Mouse (Mus musculus): ENCODE data around the gene Dcpp2. TPM values are rescaled to one million over a fixed set of nuclear protein-coding genes. Genes with fewer than 3 reads are reported as not detected.
"Not testable (repeated sequence)": the region's sequence is repeated elsewhere in the genome, so short reads cannot be mapped to it uniquely, and the experiment has no call there.

Gene Dcpp2
- polyA plus RNA-seq (2015; fragmentation: Nextera tagmentation; extraction: Ambion mirVana), result not detected in 2 replicates

- H3K27me3 ChIP-seq; H3K4me1 ChIP-seq (replicated peaks); H3K36me3 ChIP-seq; H3K9ac ChIP-seq; H3K4me3 ChIP-seq; H3K9me3 ChIP-seq; ATAC-seq (ENCODE audit: low FRiP score, low read depth); H3K4me2 ChIP-seq; H3K27ac ChIP-seq (replicated peaks): not testable (repeated sequence)
- WGBS, result 75% methylated on average over 4 of the region's 4 CpGs
Measured at GRCm38 (mm10) chr17:23880576-23880975, at the start of gene Dcpp2, which contains the start of gene Dcpp1. TSS of gene Dcpp2 (plus strand) at chr17:23880880. TSS of gene Dcpp1 (plus strand) at chr17:23880876.

- H3K9ac ChIP-seq, result no peak overlapping the region
- ATAC-seq (ENCODE audit: low FRiP score, low read depth), result no peak
- peaks cover 14% of the 10 kb centered on the region; the same call in 1 of the 2 replicates for H3K27me3 ChIP-seq
- H3K36me3 ChIP-seq, result peaks cover 10% of the 10 kb centered on the region
- H3K9me3 ChIP-seq, result no peaks in the 10 kb centered on the region
- no peak overlapping the region for H3K27ac ChIP-seq (replicated peaks)
- peaks cover 25% of the 10 kb centered on the region for H3K4me1 ChIP-seq (replicated peaks)
- WGBS, result 97% methylated on average over 1 of the region's 1 CpGs
- no peak overlapping the region for H3K4me2 ChIP-seq
- no peak overlapping the region for H3K4me3 ChIP-seq
Measured at GRCm38 (mm10) chr17:23831201-23831600, 49.5 kb upstream of the Dcpp2 start.

GRCm38 (mm10) chr17:23836006-23836575, 44.6 kb upstream of the Dcpp2 start, which contains the start of gene Prss33:
TSS of gene Prss33 (minus strand) at chr17:23836056.
- 78% methylated on average over 8 of the region's 8 CpGs for WGBS

GRCm38 (mm10) chr17:23841145-23841544, 39.5 kb upstream of the Dcpp2 start:
- H3K4me3 ChIP-seq, result no peak overlapping the region
- no peaks in the 10 kb centered on the region for H3K4me1 ChIP-seq (replicated peaks)
- H3K27me3 ChIP-seq, result no peaks in the 10 kb centered on the region
- no peak overlapping the region for H3K4me2 ChIP-seq
- 33% methylated on average over 4 of the region's 4 CpGs for WGBS
- ATAC-seq (ENCODE audit: low FRiP score, low read depth), result no peak
- H3K9me3 ChIP-seq, result no peaks in the 10 kb centered on the region
- H3K36me3 ChIP-seq, result no peaks in the 10 kb centered on the region
- no peak overlapping the region for H3K27ac ChIP-seq (replicated peaks)
- no peak overlapping the region for H3K9ac ChIP-seq

More at GRCm38 (mm10) chr17:23836006-23836575, 44.6 kb upstream of the Dcpp2 start, which contains the start of gene Prss33:
- Histone ChIP-seq H3K4me1 (replicated peaks) (no peaks in the 10 kb centered on the region), H3K27ac (replicated peaks) (no peak within 1 kb of the TSS), H3K4me2 (no peak within 1 kb of the TSS), H3K9me3 (no peaks in the 10 kb centered on the region), H3K9ac (no peak within 1 kb of the TSS), H3K27me3 (peaks cover 14% of the 10 kb centered on the region; the same call in 1 of the 2 replicates), H3K36me3 (no peaks in the 10 kb centered on the region), H3K4me3 (no peak within 1 kb of the TSS)
- no peak for ATAC-seq (ENCODE audit: low FRiP score, low read depth)

- no peak for ATAC-seq (ENCODE audit: low FRiP score, low read depth)
- Histone ChIP-seq H3K27ac (replicated peaks) (no peak overlapping the region), H3K27me3 (no peaks in the 10 kb centered on the region), H3K9me3 (no peaks in the 10 kb centered on the region), H3K36me3 (no peaks in the 10 kb centered on the region), H3K9ac (no peak overlapping the region), H3K4me1 (replicated peaks) (no peaks in the 10 kb centered on the region), H3K4me3 (0 out of 2 replicates have a peak overlapping the region, but pooled peaks have one; percentile 8), H3K4me2 (peak overlapping the region; percentile 38)
- WGBS, result 38% methylated on average over 23 of the region's 23 CpGs
Measured at GRCm38 (mm10) chr17:23843141-23843811, 37.4 kb upstream of the Dcpp2 start.

- no peak within 1 kb of the TSS for H3K27ac ChIP-seq (replicated peaks)
- ATAC-seq (ENCODE audit: low FRiP score, low read depth), result no peak
- H3K27me3 ChIP-seq, result no peaks in the 10 kb centered on the region
- H3K9me3 ChIP-seq, result no peaks in the 10 kb centered on the region
- H3K36me3 ChIP-seq, result no peaks in the 10 kb centered on the region
- 12% methylated on average over 19 of the region's 19 CpGs for WGBS
- peak within 1 kb of the TSS; percentile 38 for H3K4me2 ChIP-seq
- 0 out of 2 replicates have a peak within 1 kb of the TSS, but pooled peaks have one; percentile 8 for H3K4me3 ChIP-seq
- H3K9ac ChIP-seq, result no peak within 1 kb of the TSS
- H3K4me1 ChIP-seq (replicated peaks), result no peaks in the 10 kb centered on the region
Measured at GRCm38 (mm10) chr17:23843812-23844273, 36.8 kb upstream of the Dcpp2 start, which contains the start of the genes Prss32 and Prss41. TSS of gene Prss32 (plus strand) at chr17:23843855. TSS of gene Prss41 (minus strand) at chr17:23844172.

GRCm38 (mm10) chr17:23850028-23850427, 30.7 kb upstream of the Dcpp2 start:
- H3K4me2 ChIP-seq, result no peak overlapping the region
- no peak overlapping the region for H3K4me3 ChIP-seq
- no peak overlapping the region for H3K27ac ChIP-seq (replicated peaks)
- no peaks in the 10 kb centered on the region for H3K9me3 ChIP-seq
- H3K4me1 ChIP-seq (replicated peaks), result no peaks in the 10 kb centered on the region
- H3K9ac ChIP-seq, result no peak overlapping the region
- WGBS, result 64% methylated on average over 2 of the region's 2 CpGs
- ATAC-seq (ENCODE audit: low FRiP score, low read depth), result no peak
- no peaks in the 10 kb centered on the region for H3K27me3 ChIP-seq
- H3K36me3 ChIP-seq, result no peaks in the 10 kb centered on the region

GRCm38 (mm10) chr17:23850853-23851749, 29.6 kb upstream of the Dcpp2 start:
- Histone ChIP-seq H3K4me3 (no peak overlapping the region), H3K27me3 (no peaks in the 10 kb centered on the region), H3K36me3 (no peaks in the 10 kb centered on the region), H3K9me3 (no peaks in the 10 kb centered on the region), H3K4me1 (replicated peaks) (no peaks in the 10 kb centered on the region), H3K4me2 (no peak overlapping the region), H3K27ac (replicated peaks) (no peak overlapping the region), H3K9ac (no peak overlapping the region)
- peak; percentile 49 for ATAC-seq (ENCODE audit: low FRiP score, low read depth)
- WGBS, result 64% methylated on average over 18 of the region's 19 CpGs

GRCm38 (mm10) chr17:23853292-23853691, 27.4 kb upstream of the Dcpp2 start:
- Histone ChIP-seq H3K9me3 (no peaks in the 10 kb centered on the region), H3K27ac (replicated peaks) (no peak overlapping the region), H3K36me3 (no peaks in the 10 kb centered on the region), H3K4me2 (no peak overlapping the region), H3K9ac (no peak overlapping the region), H3K4me1 (replicated peaks) (no peaks in the 10 kb centered on the region), H3K4me3 (no peak overlapping the region), H3K27me3 (no peaks in the 10 kb centered on the region)
- ATAC-seq (ENCODE audit: low FRiP score, low read depth), result no peak
- 32% methylated on average over 5 of the region's 5 CpGs for WGBS

- Histone ChIP-seq H3K27me3 (no peaks in the 10 kb centered on the region), H3K27ac (replicated peaks) (no peak overlapping the region), H3K4me1 (replicated peaks) (no peaks in the 10 kb centered on the region), H3K4me2 (no peak overlapping the region), H3K4me3 (no peak overlapping the region), H3K9ac (no peak overlapping the region), H3K9me3 (no peaks in the 10 kb centered on the region), H3K36me3 (no peaks in the 10 kb centered on the region)
- WGBS, result 89% methylated on average over 10 of the region's 10 CpGs
- no peak for ATAC-seq (ENCODE audit: low FRiP score, low read depth)
Measured at GRCm38 (mm10) chr17:23854229-23854765, 26.4 kb upstream of the Dcpp2 start.

GRCm38 (mm10) chr17:23857193-23857592, 23.5 kb upstream of the Dcpp2 start:
- Histone ChIP-seq H3K9ac (no peak overlapping the region), H3K36me3 (no peaks in the 10 kb centered on the region), H3K4me1 (replicated peaks) (no peaks in the 10 kb centered on the region), H3K27ac (replicated peaks) (no peak overlapping the region), H3K4me3 (no peak overlapping the region), H3K4me2 (no peak overlapping the region), H3K27me3 (no peaks in the 10 kb centered on the region), H3K9me3 (no peaks in the 10 kb centered on the region)
- 88% methylated on average over 6 of the region's 6 CpGs for WGBS
- ATAC-seq (ENCODE audit: low FRiP score, low read depth), result no peak
